Mouse (Mus musculus): ENCODE measurements around the gene Card11. TPM values are rescaled to one million over a fixed set of nuclear protein-coding genes. Genes with fewer than 3 reads are reported as not detected.

Gene Card11
- polyA plus RNA-seq, 1 experiment from 2014 or later, result 0.43 TPM

DNA sequence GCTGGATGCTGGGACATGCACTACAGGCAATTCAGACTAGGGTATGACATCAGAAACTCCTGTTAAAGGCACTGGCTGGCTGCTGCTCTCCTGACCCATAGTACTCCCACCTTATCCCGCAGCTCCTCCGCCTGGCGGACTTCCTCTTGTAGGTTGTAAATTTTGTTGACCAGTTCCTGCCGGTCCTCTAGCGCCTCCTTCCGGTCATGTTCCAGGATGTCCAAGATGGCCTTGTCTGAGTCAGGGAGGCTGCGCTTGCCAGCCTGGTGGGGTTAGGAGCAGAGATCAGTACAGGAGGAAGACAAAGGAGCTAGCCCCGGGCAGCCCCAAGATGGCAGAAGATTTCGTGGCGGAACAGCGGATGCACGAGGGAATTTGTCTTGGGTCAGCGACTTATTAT, 99.5 kb downstream of the Card11 start:
- Histone ChIP-seq H3K9ac (ENCODE audit: low read depth, low read length) (no peak overlapping the region), H3K9me3 (ENCODE audit: control insufficient read depth) (no peaks in the 10 kb centered on the region), H3K27me3 (replicated peaks; ENCODE audit: control insufficient read depth, insufficient read depth, low read length) (no peaks in the 10 kb centered on the region), H3K4me1 (replicated peaks; ENCODE audit: control insufficient read depth, insufficient read depth, low read length) (no peaks in the 10 kb centered on the region), H3K27ac (ENCODE audit: low read depth, low read length) (no peak overlapping the region), H3K4me2 (replicated peaks; ENCODE audit: low read depth) (no peak overlapping the region), H3K36me3 (ENCODE audit: control insufficient read depth, insufficient read depth) (no peaks in the 10 kb centered on the region), H3K4me3 (ENCODE audit: low read depth, low read length) (no peak overlapping the region)
- TF ChIP-seq CTCF (IDR thresholded peaks at IDR 0.05; ENCODE audit: low read depth), result peak; percentile 39
- no peak for ATAC-seq
- WGBS, result 80% methylated on average over 13 of the region's 13 CpGs

DNA sequence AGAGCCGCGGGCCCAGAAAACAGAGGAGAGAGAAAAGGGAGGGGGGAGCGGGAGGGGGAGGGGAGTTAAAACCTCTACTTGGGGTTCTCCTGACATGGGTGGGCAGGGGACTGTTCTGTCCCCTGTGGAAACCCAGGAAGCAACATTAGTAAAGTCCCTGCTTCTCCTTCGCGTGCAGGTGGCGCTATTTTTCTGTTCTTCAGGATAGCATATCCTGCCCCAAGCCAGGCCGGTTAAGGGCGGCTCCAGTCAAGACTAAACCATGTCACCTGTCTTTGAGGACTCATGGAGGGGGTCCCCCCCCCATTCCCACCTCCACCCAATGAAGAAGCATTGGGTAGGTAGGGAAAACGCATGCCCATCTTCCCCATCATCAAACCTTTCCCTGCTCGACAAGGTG, 109.3 kb downstream of the Card11 start:
- Histone ChIP-seq H3K4me2 (replicated peaks; ENCODE audit: low read depth) (no peak overlapping the region), H3K4me1 (replicated peaks; ENCODE audit: control insufficient read depth, insufficient read depth, low read length) (no peaks in the 10 kb centered on the region), H3K9me3 (ENCODE audit: control insufficient read depth) (no peaks in the 10 kb centered on the region), H3K36me3 (ENCODE audit: control insufficient read depth, insufficient read depth) (no peaks in the 10 kb centered on the region), H3K27me3 (replicated peaks; ENCODE audit: control insufficient read depth, insufficient read depth, low read length) (no peaks in the 10 kb centered on the region), H3K9ac (ENCODE audit: low read depth, low read length) (no peak overlapping the region), H3K4me3 (ENCODE audit: low read depth, low read length) (no peak overlapping the region), H3K27ac (ENCODE audit: low read depth, low read length) (no peak overlapping the region)
- 44% methylated on average over 10 of the region's 10 CpGs for WGBS
- TF ChIP-seq CTCF (IDR thresholded peaks at IDR 0.05; ENCODE audit: low read depth), result peak; percentile 52
- ATAC-seq, result no peak

DNA sequence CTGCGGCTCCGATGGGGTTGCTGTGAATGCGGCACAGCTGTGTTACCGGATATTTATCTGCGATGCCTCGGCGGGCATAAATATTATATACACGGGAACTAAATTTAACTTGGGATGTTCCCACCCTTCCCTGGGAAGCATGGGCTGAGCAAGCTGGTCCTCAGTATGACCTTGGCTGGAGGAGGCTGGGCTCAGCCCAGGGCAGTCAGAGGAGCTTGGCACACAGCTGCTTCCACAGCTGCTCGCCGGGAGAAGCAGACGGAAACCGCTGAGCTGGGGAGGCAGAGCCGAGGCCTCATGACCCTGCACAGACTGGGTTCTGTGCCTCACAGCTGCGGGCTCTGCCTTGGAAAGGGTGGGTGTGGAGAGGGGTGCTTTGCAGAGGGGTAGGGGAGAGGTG, 110.3 kb downstream of the Card11 start:
- no peak; the same call in 1 of the 2 replicates for ATAC-seq

DNA sequence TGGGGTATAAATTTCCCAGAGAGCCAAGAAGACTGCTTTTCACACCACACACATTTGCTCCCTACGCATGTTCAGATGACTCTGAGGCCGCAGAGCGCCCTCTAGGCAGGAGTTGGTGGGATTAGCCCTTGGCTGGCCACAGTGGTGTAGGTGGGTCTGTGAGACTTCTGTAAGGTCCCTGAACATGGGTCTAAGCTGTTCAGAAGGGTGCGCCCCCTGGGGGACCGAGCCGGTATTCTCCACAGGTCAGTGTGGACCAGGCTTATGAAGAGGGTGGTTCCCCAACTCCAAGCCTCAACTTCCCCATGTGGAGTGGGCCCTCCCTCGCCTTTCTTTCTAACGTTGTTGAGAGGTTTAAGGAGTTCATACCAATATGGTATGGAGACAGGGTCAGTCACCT, 110.8 kb downstream of the Card11 start:
- Histone ChIP-seq H3K36me3 (ENCODE audit: control insufficient read depth, insufficient read depth) (no peaks in the 10 kb centered on the region), H3K9ac (ENCODE audit: low read depth, low read length) (no peak overlapping the region), H3K4me1 (replicated peaks; ENCODE audit: control insufficient read depth, insufficient read depth, low read length) (no peaks in the 10 kb centered on the region), H3K27ac (ENCODE audit: low read depth, low read length) (no peak overlapping the region), H3K9me3 (ENCODE audit: control insufficient read depth) (no peaks in the 10 kb centered on the region), H3K4me3 (ENCODE audit: low read depth, low read length) (no peak overlapping the region), H3K4me2 (replicated peaks; ENCODE audit: low read depth) (no peak overlapping the region), H3K27me3 (replicated peaks; ENCODE audit: control insufficient read depth, insufficient read depth, low read length) (no peaks in the 10 kb centered on the region)
- peak; percentile 64 for TF ChIP-seq CTCF (IDR thresholded peaks at IDR 0.05; ENCODE audit: low read depth)
- WGBS, result 44% methylated on average over 8 of the region's 8 CpGs
- ATAC-seq, result no peak

More for the DNA sequence above, 110.3 kb downstream of the Card11 start:
- Histone ChIP-seq H3K9ac (ENCODE audit: low read depth, low read length) (no peak overlapping the region), H3K4me1 (replicated peaks; ENCODE audit: control insufficient read depth, insufficient read depth, low read length) (no peaks in the 10 kb centered on the region), H3K9me3 (ENCODE audit: control insufficient read depth) (no peaks in the 10 kb centered on the region), H3K4me3 (ENCODE audit: low read depth, low read length) (no peak overlapping the region), H3K27ac (ENCODE audit: low read depth, low read length) (no peak overlapping the region), H3K36me3 (ENCODE audit: control insufficient read depth, insufficient read depth) (no peaks in the 10 kb centered on the region), H3K4me2 (replicated peaks; ENCODE audit: low read depth) (no peak overlapping the region), H3K27me3 (replicated peaks; ENCODE audit: control insufficient read depth, insufficient read depth, low read length) (no peaks in the 10 kb centered on the region)
- WGBS, result 51% methylated on average over 14 of the region's 14 CpGs
- no peak for TF ChIP-seq CTCF (IDR thresholded peaks at IDR 0.05; ENCODE audit: low read depth)

DNA sequence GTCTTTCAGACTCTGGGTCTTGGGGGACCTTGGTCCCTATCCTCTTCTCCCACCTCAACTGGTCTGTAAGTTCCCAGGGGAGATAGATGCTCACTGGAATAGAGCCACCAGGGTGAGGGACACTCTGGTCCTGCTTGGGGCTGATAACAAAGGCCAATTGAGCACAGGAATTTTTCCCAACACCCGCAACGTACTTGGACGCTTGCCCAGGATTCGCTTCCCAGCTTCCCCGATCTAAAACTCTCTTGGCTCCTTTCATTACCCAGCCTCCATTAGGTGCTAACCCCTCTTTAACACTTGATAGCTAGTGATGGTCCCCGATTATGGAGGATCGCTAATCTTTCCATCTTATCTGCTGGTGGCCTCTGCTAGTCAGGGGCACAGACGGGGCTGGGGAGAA, 112.5 kb downstream of the Card11 start:
- Histone ChIP-seq H3K27me3 (replicated peaks; ENCODE audit: control insufficient read depth, insufficient read depth, low read length) (no peaks in the 10 kb centered on the region), H3K9ac (ENCODE audit: low read depth, low read length) (no peak overlapping the region), H3K4me1 (replicated peaks; ENCODE audit: control insufficient read depth, insufficient read depth, low read length) (no peaks in the 10 kb centered on the region), H3K4me3 (ENCODE audit: low read depth, low read length) (no peak overlapping the region), H3K27ac (ENCODE audit: low read depth, low read length) (no peak overlapping the region), H3K9me3 (ENCODE audit: control insufficient read depth) (no peaks in the 10 kb centered on the region), H3K4me2 (replicated peaks; ENCODE audit: low read depth) (no peak overlapping the region), H3K36me3 (ENCODE audit: control insufficient read depth, insufficient read depth) (no peaks in the 10 kb centered on the region)
- no peak for TF ChIP-seq CTCF (IDR thresholded peaks at IDR 0.05; ENCODE audit: low read depth)
- ATAC-seq, result no peak
- 60% methylated on average over 8 of the region's 8 CpGs for WGBS

DNA sequence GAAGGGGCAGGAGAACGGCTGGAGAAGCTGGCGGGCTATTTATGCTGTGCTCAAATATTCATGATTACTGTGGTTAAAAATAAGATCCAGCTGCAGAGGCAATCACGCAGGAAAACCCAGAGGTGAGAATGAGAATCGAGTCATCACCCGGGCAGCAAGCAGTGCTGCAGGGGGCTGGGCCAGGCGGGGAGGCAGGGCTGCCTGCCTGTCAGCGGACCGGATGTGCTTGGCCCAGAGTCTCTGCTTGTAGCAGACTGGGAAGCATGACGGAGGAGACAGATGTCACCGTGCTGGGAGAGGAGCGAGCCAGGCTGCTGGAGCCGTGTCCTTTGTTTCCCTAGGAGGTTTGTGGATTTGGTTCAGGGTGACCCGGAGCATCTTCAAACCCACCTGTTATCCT, 115.4 kb downstream of the Card11 start:
- no peak overlapping the region for H3K27ac ChIP-seq (ENCODE audit: low read depth, low read length)
- H3K9ac ChIP-seq (ENCODE audit: low read depth, low read length), result no peak overlapping the region
- TF ChIP-seq CTCF (IDR thresholded peaks at IDR 0.05; ENCODE audit: low read depth), result no peak
- ATAC-seq, result no peak
- 49% methylated on average over 13 of the region's 13 CpGs for WGBS
- H3K4me3 ChIP-seq (ENCODE audit: low read depth, low read length), result no peak overlapping the region
- no peaks in the 10 kb centered on the region for H3K9me3 ChIP-seq (ENCODE audit: control insufficient read depth)
- no peak overlapping the region for H3K4me2 ChIP-seq (replicated peaks; ENCODE audit: low read depth)
- H3K4me1 ChIP-seq (replicated peaks; ENCODE audit: control insufficient read depth, insufficient read depth, low read length), result no peaks in the 10 kb centered on the region
- no peaks in the 10 kb centered on the region for H3K36me3 ChIP-seq (ENCODE audit: control insufficient read depth, insufficient read depth)
- H3K27me3 ChIP-seq (replicated peaks; ENCODE audit: control insufficient read depth, insufficient read depth, low read length), result no peaks in the 10 kb centered on the region

DNA sequence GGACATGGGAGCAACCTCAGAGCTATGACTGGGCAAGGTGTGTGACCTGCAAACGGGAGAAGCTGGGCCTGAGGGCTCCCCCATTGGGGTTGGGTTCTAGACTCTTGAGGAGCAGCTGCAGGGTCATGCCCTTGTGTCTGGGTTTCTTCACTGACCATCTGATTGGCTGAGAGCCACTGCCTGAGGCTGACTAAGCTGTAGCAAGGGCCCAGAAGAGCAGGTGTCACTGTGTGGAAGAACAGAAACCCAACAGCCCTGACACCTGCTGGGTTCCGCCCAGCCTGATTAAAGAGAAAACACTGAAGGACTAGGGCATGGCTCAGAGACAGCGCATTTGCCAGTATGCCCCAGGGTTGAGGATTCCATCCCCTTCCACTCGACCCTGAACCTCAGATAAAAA, 118.0 kb downstream of the Card11 start:
- 71% methylated on average over 4 of the region's 4 CpGs for WGBS
- H3K9me3 ChIP-seq (ENCODE audit: control insufficient read depth), result no peaks in the 10 kb centered on the region
- TF ChIP-seq CTCF (IDR thresholded peaks at IDR 0.05; ENCODE audit: low read depth), result no peak

More for the DNA sequence above, 118.0 kb downstream of the Card11 start:
- H3K36me3 ChIP-seq (ENCODE audit: control insufficient read depth, insufficient read depth), result no peaks in the 10 kb centered on the region
- H3K4me2 ChIP-seq (replicated peaks; ENCODE audit: low read depth), result no peak overlapping the region
- H3K27ac ChIP-seq (ENCODE audit: low read depth, low read length), result no peak overlapping the region
- H3K4me1 ChIP-seq (replicated peaks; ENCODE audit: control insufficient read depth, insufficient read depth, low read length), result no peaks in the 10 kb centered on the region
- no peak for ATAC-seq
- no peaks in the 10 kb centered on the region for H3K27me3 ChIP-seq (replicated peaks; ENCODE audit: control insufficient read depth, insufficient read depth, low read length)
- no peak overlapping the region for H3K9ac ChIP-seq (ENCODE audit: low read depth, low read length)
- H3K4me3 ChIP-seq (ENCODE audit: low read depth, low read length), result no peak overlapping the region
